Mouse (Mus musculus): ENCODE results near the gene Pipox.

GRCm38 (mm10) chr11:77900187-77900586 lies 6.3 kb upstream of the Pipox start:
- TF ChIP-seq GATA1 (IDR thresholded peaks at IDR 0.05; ENCODE audit: low read length) (no peak), TAL1 (IDR thresholded peaks at IDR 0.05; ENCODE audit: low read length) (no peak)
